Mouse (Mus musculus): ENCODE results near the gene Slc35a3.

DNA sequence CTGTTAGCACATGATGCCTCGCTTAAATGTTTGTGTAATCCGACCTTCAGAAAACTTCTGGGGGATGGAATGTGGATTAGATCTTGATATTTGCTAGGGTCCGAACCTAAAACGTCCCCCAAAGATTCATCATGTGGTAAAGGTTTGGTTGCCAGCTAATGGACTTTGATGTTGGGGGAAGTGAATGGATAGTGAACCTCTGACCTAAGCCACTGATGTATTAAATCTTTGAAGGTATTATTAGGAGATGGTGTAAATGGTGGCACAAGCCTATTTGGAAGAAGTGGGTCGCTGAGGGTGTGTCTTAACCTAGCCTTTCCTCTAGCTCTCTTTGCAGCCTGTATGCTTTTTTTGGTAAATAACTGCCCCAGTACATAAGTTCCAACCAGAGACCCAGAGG is 400 bp upstream of the Slc35a3 start:
- TF ChIP-seq CTCF (IDR thresholded peaks at IDR 0.05; ENCODE audit: low read depth) (no peak), EP300 (optimal IDR thresholded peaks at IDR 0.05) (no peak)
